Mouse (Mus musculus) MEL (cell line): ENCODE results near the gene Prdx6.

ENCODE experiments used
- CTCF ChIP-seq, 3 experiments: IDR thresholded peaks in 2 of 3; conservative IDR thresholded peaks in 1 of 3; 2 replicates each; pipeline ENCODE4 v1.5.1; 2011 to 2012; ENCODE audit warnings: low read length in 3 of 3, low read depth in 2 of 3, mild to moderate bottlenecking in 2 of 3, improper control_type of control experiment in 1 of 3, inconsistent platforms in 1 of 3, mixed read lengths in 1 of 3, moderate library complexity in 1 of 3; ENCODE audit not compliant: control insufficient read depth in 1 of 3, insufficient read depth in 1 of 3, poor library complexity in 1 of 3, severe bottlenecking in 1 of 3
- MYC ChIP-seq: IDR thresholded peaks from 2 replicates; pipeline ENCODE4 v1.6.1; 2011; ENCODE audit warnings: low read depth, mild to moderate bottlenecking, low read length, improper control_type of control experiment, moderate library complexity

DNA sequence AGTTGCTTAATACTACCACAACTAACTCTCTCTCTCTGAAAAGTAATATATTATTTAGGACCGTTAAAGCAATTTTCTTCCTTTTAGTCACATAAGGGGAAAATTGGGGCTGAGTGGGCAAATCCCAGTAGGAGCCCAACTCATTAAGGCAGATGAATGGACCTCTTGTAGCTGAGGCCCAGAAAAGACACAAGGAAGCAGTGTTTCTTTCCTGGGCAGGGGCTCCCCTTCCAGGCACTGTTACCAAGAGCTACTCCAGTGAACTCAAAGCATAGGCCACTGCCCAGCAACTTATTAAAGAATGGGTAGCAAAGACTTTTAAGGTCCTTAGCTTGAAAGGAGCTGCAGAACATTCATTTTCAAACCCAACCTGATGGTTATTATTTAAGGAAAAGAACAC is 22.5 kb upstream of the Prdx6 start:
- TF ChIP-seq CTCF (IDR thresholded peaks at IDR 0.05 in 2 of 3, conservative IDR thresholded peaks at IDR 0.05 in 1 of 3; ENCODE audit: control insufficient read depth in 1 of 3, insufficient read depth in 1 of 3, low read depth in 2 of 3, low read length in 3 of 3, poor library complexity in 1 of 3, severe bottlenecking in 1 of 3) = no peak
- no peak for TF ChIP-seq MYC
